Mouse (Mus musculus): ENCODE data around the gene Nup160.

DNA sequence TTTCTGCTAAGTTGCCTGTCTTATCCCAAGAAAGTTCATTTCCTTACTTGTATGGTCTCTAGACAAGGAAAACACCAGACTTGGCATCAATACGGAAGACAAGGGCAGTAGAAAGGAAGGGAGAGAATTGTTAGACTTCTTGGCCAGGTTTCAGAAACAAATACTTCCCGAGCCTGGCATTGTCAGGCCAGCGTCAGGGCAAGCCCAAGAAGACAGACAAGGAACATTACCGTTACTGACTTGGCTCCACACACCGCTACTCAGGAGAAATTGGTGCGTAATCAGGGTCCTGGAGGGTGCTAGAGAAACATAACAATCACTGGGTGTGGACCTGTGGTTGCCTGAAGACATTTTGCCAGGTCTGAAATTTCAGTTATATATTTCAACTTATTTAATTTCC is 6.7 kb upstream of the Nup160 start:
- TF ChIP-seq POLR2A (IDR thresholded peaks at IDR 0.05; ENCODE audit: control insufficient read depth, low read depth, low read length) (no peak), CTCF (IDR thresholded peaks at IDR 0.05; ENCODE audit: control insufficient read depth, insufficient read depth, insufficient replicate concordance, low read depth, low read length) (no peak)
